Mouse (Mus musculus): ENCODE results near the gene Cmss1.

- TF ChIP-seq MAX (IDR thresholded peaks at IDR 0.05; ENCODE audit: low read depth) (no peak), TCF3 (IDR thresholded peaks at IDR 0.05; ENCODE audit: insufficient read length, low read depth) (no peak), POLR2A (IDR thresholded peaks at IDR 0.05; ENCODE audit: insufficient read length, low read depth) (no peak)
Measured at GRCm38 (mm10) chr16:57317882-57318636, 288.6 kb downstream of the Cmss1 start.

Measured in myocyte (in vitro differentiated cells).